Mouse (Mus musculus): Measurements from ENCODE around the gene Capg. TPM values are rescaled to one million over a fixed set of nuclear protein-coding genes. Genes with fewer than 3 reads are reported as not detected.
A peak's percentile ranks its signal among the peaks of the same experiment; 100 is the strongest.

Gene Capg
- polyA plus RNA-seq, 1 experiment from 2014 or later = 8.6 TPM

DNA sequence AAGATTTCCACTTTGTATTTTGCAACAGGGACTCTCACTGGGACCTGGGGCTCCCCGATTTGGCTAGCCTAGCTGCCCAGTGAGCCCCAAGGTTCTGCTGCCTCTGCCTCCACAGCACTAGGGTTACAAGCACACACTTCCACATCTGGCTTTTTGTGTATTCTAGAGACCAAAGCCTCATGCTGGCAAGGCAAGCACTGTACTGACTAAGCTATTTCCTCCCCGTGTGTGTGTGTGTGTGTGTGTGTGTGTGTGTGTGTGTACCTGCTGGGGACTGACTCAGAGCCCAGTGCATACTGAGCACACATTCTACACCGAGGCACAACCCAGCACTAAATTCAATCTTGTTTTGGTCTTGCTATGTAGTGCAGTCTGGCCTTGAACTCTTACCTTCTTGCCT, 42.5 kb downstream of the Capg start:
- H3K4me2 ChIP-seq (ENCODE audit: low read length) = no peak overlapping the region
- no peaks in the 10 kb centered on the region for H3K4me1 ChIP-seq (ENCODE audit: control insufficient read depth, insufficient read depth, low read length)
- ATAC-seq (ENCODE audit: low FRiP score, low TSS enrichment) (no peak), DNase-seq (no peak)
- no peaks in the 10 kb centered on the region for H3K27me3 ChIP-seq (ENCODE audit: control insufficient read depth, insufficient read depth, low read length)
- H3K36me3 ChIP-seq (ENCODE audit: control insufficient read depth, insufficient read depth, low read length) = peaks cover 8% of the 10 kb centered on the region; the same call in 1 of the 2 replicates
- no peak overlapping the region for H3K27ac ChIP-seq (replicated peaks; ENCODE audit: low read depth, low read length)
- WGBS = 84% methylated on average over 3 of the region's 3 CpGs
- H3K9ac ChIP-seq (replicated peaks; ENCODE audit: low read length) = no peak overlapping the region
- H3K4me3 ChIP-seq (replicated peaks; ENCODE audit: low read depth, low read length) = no peak overlapping the region
- H3K9me3 ChIP-seq (ENCODE audit: control insufficient read depth, low read length) = no peaks in the 10 kb centered on the region

DNA sequence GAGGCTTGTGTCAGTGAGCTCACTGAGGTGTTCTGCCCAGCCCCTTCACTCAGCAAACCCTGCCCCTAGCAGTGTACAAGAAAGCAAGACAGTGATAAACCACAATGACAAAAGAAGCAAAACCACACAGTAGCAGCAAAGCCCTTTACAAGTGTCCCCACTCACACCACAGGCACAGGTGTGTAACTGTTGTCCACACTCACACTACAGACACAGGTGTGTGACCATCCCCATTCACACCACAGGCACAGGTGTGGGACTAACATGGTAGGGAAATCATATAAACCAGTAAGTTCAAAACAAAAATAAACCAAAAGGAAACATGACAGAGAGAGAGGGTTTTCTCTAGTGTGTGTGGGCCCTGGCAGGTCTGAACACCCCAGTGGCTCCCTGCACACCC, 44.1 kb downstream of the Capg start:
- Histone ChIP-seq H3K36me3 (ENCODE audit: control insufficient read depth, insufficient read depth, low read length) (peaks cover 8% of the 10 kb centered on the region; the same call in 1 of the 2 replicates), H3K27ac (replicated peaks; ENCODE audit: low read depth, low read length) (no peak overlapping the region), H3K9me3 (ENCODE audit: control insufficient read depth, low read length) (no peaks in the 10 kb centered on the region), H3K9ac (replicated peaks; ENCODE audit: low read length) (no peak overlapping the region), H3K4me3 (replicated peaks; ENCODE audit: low read depth, low read length) (no peak overlapping the region), H3K27me3 (ENCODE audit: control insufficient read depth, insufficient read depth, low read length) (no peaks in the 10 kb centered on the region), H3K4me2 (ENCODE audit: low read length) (no peak overlapping the region), H3K4me1 (ENCODE audit: control insufficient read depth, insufficient read depth, low read length) (no peaks in the 10 kb centered on the region)
- ATAC-seq (ENCODE audit: low FRiP score, low TSS enrichment) = no peak
- no peak for DNase-seq

DNA sequence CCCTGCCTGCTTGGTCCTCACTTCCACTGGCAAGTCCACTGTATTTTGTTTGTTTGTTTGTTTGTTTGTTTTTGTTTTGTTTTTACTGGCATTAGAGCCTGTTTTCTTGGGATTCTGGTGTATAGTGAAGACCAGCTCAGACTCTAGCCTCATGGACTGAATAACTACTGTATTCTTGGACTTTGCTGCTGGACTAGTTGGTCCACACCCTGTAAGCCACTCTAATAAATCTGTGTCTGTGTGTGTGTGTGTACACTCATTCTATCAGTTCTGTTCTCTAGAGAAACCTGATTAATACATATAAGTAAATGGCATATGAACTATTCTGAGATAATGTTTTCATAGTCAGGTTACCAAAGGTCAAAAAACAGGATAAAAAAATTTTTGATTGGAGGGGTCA, 45.9 kb downstream of the Capg start:
- H3K9me3 ChIP-seq (ENCODE audit: control insufficient read depth, low read length) = no peaks in the 10 kb centered on the region
- no peak overlapping the region for H3K4me3 ChIP-seq (replicated peaks; ENCODE audit: low read depth, low read length)
- H3K9ac ChIP-seq (replicated peaks; ENCODE audit: low read length) = no peak overlapping the region
- H3K4me1 ChIP-seq (ENCODE audit: control insufficient read depth, insufficient read depth, low read length) = no peaks in the 10 kb centered on the region
- H3K36me3 ChIP-seq (ENCODE audit: control insufficient read depth, insufficient read depth, low read length) = peaks cover 6% of the 10 kb centered on the region; the same call in 1 of the 2 replicates
- DNase-seq = no peak
- no peak for ATAC-seq (ENCODE audit: low FRiP score, low TSS enrichment)
- H3K27ac ChIP-seq (replicated peaks; ENCODE audit: low read depth, low read length) = no peak overlapping the region
- H3K4me2 ChIP-seq (ENCODE audit: low read length) = no peak overlapping the region
- no peaks in the 10 kb centered on the region for H3K27me3 ChIP-seq (ENCODE audit: control insufficient read depth, insufficient read depth, low read length)

DNA sequence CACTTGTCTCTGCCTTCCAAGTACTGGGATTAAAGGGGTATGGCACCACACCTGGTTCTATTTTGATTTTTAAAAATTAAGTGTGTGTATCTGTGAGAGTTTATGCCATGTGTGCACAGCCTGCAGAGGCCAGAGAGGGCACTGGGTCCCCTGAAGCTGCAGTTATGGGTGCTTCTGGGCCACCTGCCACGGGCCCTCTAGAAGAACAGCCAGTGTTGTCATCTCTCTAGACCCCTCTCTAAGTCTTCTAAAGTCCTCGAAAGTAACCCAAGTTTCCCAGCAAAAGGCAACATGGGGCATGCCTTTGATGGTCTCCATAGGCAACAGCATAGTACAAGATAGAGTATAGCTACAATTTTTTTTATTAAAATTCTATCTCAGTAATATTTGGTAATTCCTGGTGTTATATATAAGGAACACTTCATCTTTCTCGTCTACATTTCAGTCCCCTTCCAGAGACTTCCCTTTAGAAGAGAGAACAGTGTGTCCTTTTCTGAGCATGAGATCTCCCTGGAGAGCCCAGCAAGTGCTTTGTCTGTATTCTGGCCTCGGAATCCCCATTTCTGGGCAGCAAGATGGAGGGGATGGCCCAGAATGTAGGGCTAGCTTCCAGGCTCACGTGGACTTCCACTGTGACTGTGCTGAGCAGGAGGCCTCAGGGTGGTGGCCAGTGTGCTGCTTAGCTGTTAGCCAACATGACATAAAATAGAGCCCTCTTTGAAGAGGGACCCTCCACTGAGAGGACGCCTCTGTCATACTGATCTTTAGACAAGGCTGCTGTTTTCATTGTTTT, 49.0 kb downstream of the Capg start:
- DNase-seq = no peak
- H3K4me1 ChIP-seq (ENCODE audit: control insufficient read depth, insufficient read depth, low read length) = peaks cover 8% of the 10 kb centered on the region; the same call in 1 of the 2 replicates
- no peaks in the 10 kb centered on the region for H3K36me3 ChIP-seq (ENCODE audit: control insufficient read depth, insufficient read depth, low read length)
- no peaks in the 10 kb centered on the region for H3K9me3 ChIP-seq (ENCODE audit: control insufficient read depth, low read length)
- no peak overlapping the region for H3K27ac ChIP-seq (replicated peaks; ENCODE audit: low read depth, low read length)
- no peak overlapping the region for H3K4me2 ChIP-seq (ENCODE audit: low read length)
- no peak for ATAC-seq (ENCODE audit: low FRiP score, low TSS enrichment)
- WGBS = 83% methylated on average over 6 of the region's 6 CpGs
- H3K4me3 ChIP-seq (replicated peaks; ENCODE audit: low read depth, low read length) = no peak overlapping the region
- H3K9ac ChIP-seq (replicated peaks; ENCODE audit: low read length) = no peak overlapping the region
- H3K27me3 ChIP-seq (ENCODE audit: control insufficient read depth, insufficient read depth, low read length) = no peaks in the 10 kb centered on the region

DNA sequence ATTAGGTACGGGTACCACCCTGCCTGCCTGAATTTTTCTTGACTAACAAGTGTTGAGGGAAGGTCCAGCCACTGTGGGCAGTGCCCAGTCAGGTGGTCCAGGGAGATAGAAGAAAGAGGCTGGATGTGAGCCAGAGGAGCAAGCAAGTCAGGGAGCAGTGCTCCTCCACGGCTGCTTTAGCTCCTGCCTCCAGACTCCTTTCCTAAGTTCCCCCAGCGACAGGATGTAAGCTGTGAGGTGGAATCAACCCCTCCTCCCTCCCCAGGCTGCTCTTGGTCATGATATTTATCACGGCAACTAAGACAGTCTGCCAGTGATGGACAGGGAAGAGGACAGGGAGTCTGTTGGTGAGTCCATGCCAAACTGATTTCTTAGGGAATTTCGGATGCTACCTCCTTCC, 49.7 kb downstream of the Capg start:
- ATAC-seq (ENCODE audit: low FRiP score, low TSS enrichment) (no peak), DNase-seq (no peak)
- 73% methylated on average over 5 of the region's 5 CpGs for WGBS
- H3K9me3 ChIP-seq (ENCODE audit: control insufficient read depth, low read length) = no peaks in the 10 kb centered on the region
- no peak overlapping the region for H3K9ac ChIP-seq (replicated peaks; ENCODE audit: low read length)
- no peaks in the 10 kb centered on the region for H3K36me3 ChIP-seq (ENCODE audit: control insufficient read depth, insufficient read depth, low read length)
- H3K27me3 ChIP-seq (ENCODE audit: control insufficient read depth, insufficient read depth, low read length) = no peaks in the 10 kb centered on the region
- H3K4me2 ChIP-seq (ENCODE audit: low read length) = no peak overlapping the region
- H3K4me3 ChIP-seq (replicated peaks; ENCODE audit: low read depth, low read length) = no peak overlapping the region
- H3K4me1 ChIP-seq (ENCODE audit: control insufficient read depth, insufficient read depth, low read length) = peaks cover 12% of the 10 kb centered on the region; the same call in 1 of the 2 replicates
- H3K27ac ChIP-seq (replicated peaks; ENCODE audit: low read depth, low read length) = no peak overlapping the region

DNA sequence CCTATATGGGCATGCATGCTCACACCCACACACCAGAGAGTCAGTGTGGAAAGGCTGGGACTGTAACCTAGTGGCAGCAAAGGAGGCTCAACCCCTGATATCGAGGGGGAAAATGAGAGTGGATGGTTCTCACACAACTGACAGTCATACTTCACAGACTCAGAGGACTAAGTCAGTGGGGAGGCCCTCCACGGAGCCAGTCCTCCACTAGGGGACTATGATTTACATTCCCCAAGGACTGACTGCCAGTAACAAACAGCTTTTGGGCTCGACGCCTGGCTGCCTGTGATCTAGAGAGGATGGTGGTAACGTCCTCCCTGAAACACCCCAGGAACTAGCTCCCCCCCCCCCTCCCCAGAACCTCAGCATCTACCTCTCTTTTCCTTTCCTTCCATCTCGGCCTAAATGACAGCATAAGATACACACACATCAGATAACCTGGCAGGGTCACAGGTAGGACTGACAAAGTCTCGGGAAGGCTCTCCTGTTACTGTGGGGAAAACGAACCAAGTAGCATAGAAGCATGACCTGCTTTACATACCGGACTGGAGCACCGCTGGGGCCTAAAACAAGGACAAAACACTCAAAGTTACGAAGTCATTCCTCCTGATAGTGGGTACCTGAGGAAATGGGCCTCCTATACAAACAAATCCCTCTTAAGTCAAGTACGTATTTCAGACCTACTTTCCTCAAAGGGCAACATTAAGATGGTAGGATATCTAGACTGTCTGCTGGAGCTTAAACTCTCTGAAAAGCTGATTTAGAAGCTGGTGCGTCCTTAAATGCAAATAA, 53.1 kb downstream of the Capg start:
- no peak for ATAC-seq (ENCODE audit: low FRiP score, low TSS enrichment)
- Histone ChIP-seq H3K9me3 (ENCODE audit: control insufficient read depth, low read length) (no peaks in the 10 kb centered on the region), H3K36me3 (ENCODE audit: control insufficient read depth, insufficient read depth, low read length) (no peaks in the 10 kb centered on the region), H3K27me3 (ENCODE audit: control insufficient read depth, insufficient read depth, low read length) (no peaks in the 10 kb centered on the region), H3K9ac (replicated peaks; ENCODE audit: low read length) (peak overlapping the region; percentile 69), H3K4me3 (replicated peaks; ENCODE audit: low read depth, low read length) (peak overlapping the region; percentile 61), H3K4me2 (ENCODE audit: low read length) (peak overlapping the region; percentile 58), H3K27ac (replicated peaks; ENCODE audit: low read depth, low read length) (no peak overlapping the region), H3K4me1 (ENCODE audit: control insufficient read depth, insufficient read depth, low read length) (peaks cover 13% of the 10 kb centered on the region; the same call in 1 of the 2 replicates)
- WGBS = 47% methylated on average over 13 of the region's 13 CpGs
- DNase-seq = peak; percentile 2

DNA sequence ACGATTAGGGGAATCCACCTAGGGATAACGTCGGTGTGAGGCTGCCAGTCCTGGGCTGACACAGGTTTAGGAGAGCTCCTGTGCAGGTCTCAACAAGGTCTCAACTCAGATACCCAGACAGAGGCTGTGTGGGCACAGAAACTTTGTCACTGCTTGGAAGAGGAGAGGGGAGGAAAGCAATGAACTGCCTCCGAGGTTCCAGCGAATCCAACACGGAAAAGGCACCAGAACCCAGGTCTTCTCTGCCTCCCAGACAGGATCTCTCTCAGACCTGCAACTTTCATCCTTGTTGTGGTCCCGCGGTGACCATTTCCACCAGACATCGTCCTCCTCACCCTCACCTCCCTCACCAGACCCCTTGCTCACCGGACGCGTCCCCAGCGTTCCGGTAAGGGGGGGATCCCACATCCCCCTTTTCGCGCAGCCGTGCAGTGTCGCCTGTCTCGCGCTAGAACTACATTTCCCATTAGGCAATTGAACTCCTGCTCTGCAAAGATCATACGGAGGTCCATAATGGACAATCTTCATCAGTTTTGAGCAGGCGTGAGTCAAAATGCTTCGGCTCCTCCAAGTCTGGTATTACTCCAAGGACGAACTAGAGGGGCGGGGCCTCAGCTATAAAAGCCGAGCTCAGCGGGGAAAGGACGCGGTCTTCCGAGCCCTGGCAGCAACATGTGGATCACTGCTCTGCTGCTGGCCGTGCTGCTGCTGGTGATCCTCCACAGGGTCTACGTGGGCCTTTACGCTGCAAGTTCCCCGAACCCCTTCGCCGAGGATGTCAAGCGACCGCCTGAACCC, 54.0 kb downstream of the Capg start, which contains the start of the genes Elmod3 and Retsat:
TSS of gene Elmod3 (minus strand) at position 458 of the 798 bp plus-strand sequence.
TSS of gene Retsat (plus strand) at position 520 of the 798 bp plus-strand sequence.
- H3K4me1 ChIP-seq (ENCODE audit: control insufficient read depth, insufficient read depth, low read length) = peaks cover 13% of the 10 kb centered on the region; the same call in 1 of the 2 replicates
- no peaks in the 10 kb centered on the region for H3K9me3 ChIP-seq (ENCODE audit: control insufficient read depth, low read length)
- WGBS = 1% methylated on average over 38 of the region's 38 CpGs
- H3K4me2 ChIP-seq (ENCODE audit: low read length) = peak within 1 kb of the TSS; percentile 58
- H3K9ac ChIP-seq (replicated peaks; ENCODE audit: low read length) = peak within 1 kb of the TSS; percentile 69
- no peaks in the 10 kb centered on the region for H3K27me3 ChIP-seq (ENCODE audit: control insufficient read depth, insufficient read depth, low read length)
- peak within 1 kb of the TSS; percentile 46 for H3K27ac ChIP-seq (replicated peaks; ENCODE audit: low read depth, low read length)
- peak; percentile 95 for DNase-seq
- no peaks in the 10 kb centered on the region for H3K36me3 ChIP-seq (ENCODE audit: control insufficient read depth, insufficient read depth, low read length)
- ATAC-seq (ENCODE audit: low FRiP score, low TSS enrichment) = peak; percentile 90
- peak within 1 kb of the TSS; percentile 61 for H3K4me3 ChIP-seq (replicated peaks; ENCODE audit: low read depth, low read length)

DNA sequence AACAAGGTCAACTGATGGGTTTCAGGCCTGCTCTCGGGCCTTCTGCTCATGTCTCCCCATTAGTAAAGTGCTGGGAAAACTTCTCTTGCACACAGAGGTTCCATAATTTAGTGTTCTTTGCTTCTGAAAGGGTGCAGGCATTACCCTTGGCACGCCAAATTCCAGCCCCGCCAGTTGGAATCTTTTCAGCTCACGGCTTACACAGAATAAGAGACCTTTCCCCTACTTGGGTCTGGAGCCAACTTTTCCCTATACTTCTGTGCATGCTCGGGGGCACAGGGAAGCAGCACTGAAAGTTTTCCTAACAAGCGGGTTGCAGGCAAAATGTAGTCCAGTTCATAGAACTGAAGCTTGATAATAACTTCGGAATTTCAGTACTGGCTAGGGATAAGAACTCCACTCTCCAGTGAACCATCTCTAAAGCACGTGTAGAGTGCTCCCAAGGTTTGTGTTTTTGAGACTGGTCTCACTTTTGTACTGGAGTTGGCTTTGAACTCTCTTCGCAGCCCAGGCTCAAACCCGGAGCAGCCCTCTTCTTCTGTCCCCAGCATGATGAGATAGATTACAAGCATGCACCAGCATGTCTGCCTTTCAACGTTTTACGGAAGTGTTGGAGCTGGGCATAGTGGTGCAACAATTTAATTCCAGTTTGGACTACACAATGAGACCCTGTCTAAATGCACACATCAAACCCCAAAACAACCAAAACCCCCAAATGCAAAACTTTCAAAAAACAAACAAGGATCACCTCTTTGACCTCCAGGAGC, 54.8 kb downstream of the Capg start:
- peak overlapping the region; percentile 46 for H3K27ac ChIP-seq (replicated peaks; ENCODE audit: low read depth, low read length)
- H3K9ac ChIP-seq (replicated peaks; ENCODE audit: low read length) = peak overlapping the region; percentile 69
- peak overlapping the region; percentile 61 for H3K4me3 ChIP-seq (replicated peaks; ENCODE audit: low read depth, low read length)
- no peaks in the 10 kb centered on the region for H3K9me3 ChIP-seq (ENCODE audit: control insufficient read depth, low read length)
- no peaks in the 10 kb centered on the region for H3K27me3 ChIP-seq (ENCODE audit: control insufficient read depth, insufficient read depth, low read length)
- H3K36me3 ChIP-seq (ENCODE audit: control insufficient read depth, insufficient read depth, low read length) = no peaks in the 10 kb centered on the region
- H3K4me1 ChIP-seq (ENCODE audit: control insufficient read depth, insufficient read depth, low read length) = peaks cover 13% of the 10 kb centered on the region; the same call in 1 of the 2 replicates
- 51% methylated on average over 12 of the region's 12 CpGs for WGBS
- ATAC-seq (ENCODE audit: low FRiP score, low TSS enrichment) (no peak), DNase-seq (peak; percentile 48)
- H3K4me2 ChIP-seq (ENCODE audit: low read length) = peak overlapping the region; percentile 58

Measured in midbrain, embryonic 14.5 days (tissue).